Mouse (Mus musculus) heart, embryonic 15.5 days (tissue): Measurements from ENCODE around the gene Suv39h2. TPM values are rescaled to one million over a fixed set of nuclear protein-coding genes. Genes with fewer than 3 reads are reported as not detected.

Experiments
- ATAC-seq: fragments of 200-750 bp; cut with Nextera tagmentation; replicated peaks from 2 replicates; pipeline ENCODE4 v1.8.0; 2017; ENCODE audit warnings: low read depth, moderate TSS enrichment; ENCODE audit not compliant: insufficient number of reproducible peaks, insufficient read depth, low FRiP score
- H3K27ac ChIP-seq: fragments of 300-500 bp; sonication (generic); 2 replicates; pipeline ENCODE4 v1.5.1; 2015; ENCODE audit warnings: mild to moderate bottlenecking, inconsistent platforms
- H3K27me3 ChIP-seq: fragments of 300-500 bp; sonication (generic); 2 replicates; pipeline ENCODE4 v1.6.1; 2015; ENCODE audit warnings: inconsistent platforms
- H3K36me3 ChIP-seq: fragments of 300-500 bp; sonication (generic); 2 replicates; pipeline ENCODE4 v1.6.1; 2015; ENCODE audit warnings: mild to moderate bottlenecking, inconsistent platforms
- H3K4me1 ChIP-seq: fragments of 300-500 bp; sonication (generic); replicated peaks from 2 replicates; pipeline ENCODE4 v1.6.1; 2015; ENCODE audit warnings: inconsistent platforms
- H3K4me2 ChIP-seq: fragments of 300-500 bp; sonication (generic); 2 replicates; pipeline ENCODE4 v1.6.1; 2015; ENCODE audit warnings: inconsistent platforms, mild to moderate bottlenecking, moderate library complexity
- H3K4me3 ChIP-seq: fragments of 300-500 bp; sonication (generic); 2 replicates; pipeline ENCODE4 v1.5.1; 2015; ENCODE audit warnings: mild to moderate bottlenecking, inconsistent platforms
- H3K9ac ChIP-seq: fragments of 300-500 bp; sonication (generic); 2 replicates; pipeline ENCODE4 v1.6.1; 2015; ENCODE audit warnings: mild to moderate bottlenecking, inconsistent platforms
- H3K9me3 ChIP-seq: fragments of 300-500 bp; sonication (generic); replicated peaks from 2 replicates; pipeline ENCODE4 v1.6.1; 2016; ENCODE audit warnings: inconsistent platforms
- WGBS: fragments of 180-500 bp; shearing (Covaris S2); methylation state at CpG from one replicate; pipeline ENCODE4 v1.1.7; 2015; ENCODE audit warnings: mixed read lengths; 5-methylcytosine and 5-hydroxymethylcytosine counted together
- polyA plus RNA-seq: library from polyadenylated mRNA; unstranded; fragments of >200 nt; fragmentation: Nextera tagmentation; extraction: Ambion mirVana; gene quantifications from 2 replicates; pipeline ENCODE4 v1.2.1, GENCODE M21; 2015

The Suv39h2 gene
- polyA plus RNA-seq, 1 experiment from 2014 or later: 5.3 TPM

GRCm38 (mm10) chr2:3422548-3422947 is 52.3 kb downstream of the Suv39h2 start, which contains the start of gene Meig1:
Meig1 (minus strand) TSS chr2:3422648.
- Histone ChIP-seq H3K36me3 (no peaks in the 10 kb centered on the region), H3K4me3 (peak within 1 kb of the TSS; percentile 70)
- WGBS: 57% methylated on average over 3 of the region's 3 CpGs

DNA sequence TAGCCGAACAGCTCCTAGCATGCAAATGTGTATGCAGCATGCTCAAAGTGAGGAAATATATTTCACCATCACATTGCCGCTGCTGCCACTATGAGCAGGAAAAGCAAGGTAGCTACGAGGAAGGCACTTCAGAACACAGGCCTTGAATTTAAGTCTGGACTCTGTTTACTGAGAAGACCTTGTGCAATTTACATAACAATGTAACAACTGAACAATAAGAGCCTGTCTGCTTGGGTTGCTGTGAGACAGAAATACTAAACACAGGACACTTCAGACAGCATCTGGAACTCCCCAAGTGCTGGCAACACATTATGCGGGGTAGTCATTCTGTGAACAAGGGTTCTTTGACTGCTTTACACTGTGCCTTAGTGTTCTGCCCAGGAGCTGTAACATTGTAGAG is 54.7 kb downstream of the Suv39h2 start:
- Histone ChIP-seq H3K36me3 (no peaks in the 10 kb centered on the region), H3K27ac (no peak overlapping the region), H3K27me3 (peaks cover 17% of the 10 kb centered on the region), H3K4me3 (no peak overlapping the region), H3K4me1 (peaks cover 9% of the 10 kb centered on the region; the same call in 1 of the 2 replicates), H3K9ac (no peak overlapping the region), H3K4me2 (no peak overlapping the region), H3K9me3 (no peaks in the 10 kb centered on the region)
- WGBS: 77% methylated on average over 4 of the region's 4 CpGs
- ATAC-seq: no peak

More at GRCm38 (mm10) chr2:3422548-3422947, 52.3 kb downstream of the Suv39h2 start, which contains the start of gene Meig1:
- no peak for ATAC-seq
- H3K27me3 ChIP-seq: peaks cover 6% of the 10 kb centered on the region; the same call in 1 of the 2 replicates
- peak within 1 kb of the TSS; percentile 87 for H3K4me2 ChIP-seq
- no peaks in the 10 kb centered on the region for H3K9me3 ChIP-seq
- no peak within 1 kb of the TSS for H3K27ac ChIP-seq
- H3K9ac ChIP-seq: no peak within 1 kb of the TSS
- H3K4me1 ChIP-seq: peaks cover 9% of the 10 kb centered on the region; the same call in 1 of the 2 replicates

DNA sequence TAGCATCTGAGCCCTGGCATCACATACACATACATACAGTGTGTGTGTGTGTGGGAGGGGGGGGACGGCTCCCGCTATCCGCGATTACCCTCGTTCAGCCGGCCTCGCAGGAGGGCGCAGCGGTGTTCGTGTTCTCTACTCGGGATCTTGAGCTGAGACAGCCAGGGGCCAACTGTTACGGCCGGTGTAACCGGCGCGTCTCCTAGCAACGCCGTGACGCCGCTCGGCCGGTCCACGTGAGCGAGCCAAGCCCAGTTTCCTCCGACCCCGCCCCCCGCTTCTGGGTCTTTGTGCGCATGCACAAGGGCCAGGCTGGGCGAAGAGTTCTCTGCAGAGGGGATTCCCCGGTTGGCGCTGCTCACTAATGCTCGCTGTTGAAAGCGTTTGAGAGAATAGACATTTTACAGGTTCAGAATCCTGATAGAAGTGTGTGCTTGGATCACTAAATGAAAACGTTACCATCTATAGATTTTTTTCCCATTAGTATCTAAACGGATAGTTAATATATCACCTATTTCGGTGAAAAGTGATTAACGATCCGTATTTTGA is 55.9 kb downstream of the Suv39h2 start:
- H3K9ac ChIP-seq: peak overlapping the region; percentile 49
- 2% methylated on average over 38 of the region's 38 CpGs for WGBS

GRCm38 (mm10) chr2:3415676-3416075 is 59.2 kb downstream of the Suv39h2 start:
- 67% methylated on average over 1 of the region's 1 CpGs for WGBS
- Histone ChIP-seq H3K4me3 (no peak overlapping the region), H3K4me2 (no peak overlapping the region), H3K4me1 (peaks cover 6% of the 10 kb centered on the region; the same call in 1 of the 2 replicates), H3K27me3 (peaks cover 17% of the 10 kb centered on the region), H3K27ac (no peak overlapping the region), H3K9me3 (no peaks in the 10 kb centered on the region), H3K36me3 (no peaks in the 10 kb centered on the region), H3K9ac (no peak overlapping the region)
- ATAC-seq: no peak

More for the DNA sequence above, 55.9 kb downstream of the Suv39h2 start:
- no peaks in the 10 kb centered on the region for H3K36me3 ChIP-seq
- peak; percentile 96 for ATAC-seq
- peak overlapping the region; percentile 64 for H3K4me3 ChIP-seq
- H3K4me2 ChIP-seq: peak overlapping the region; percentile 90
- H3K9me3 ChIP-seq: no peaks in the 10 kb centered on the region
- peaks cover 6% of the 10 kb centered on the region; the same call in 1 of the 2 replicates for H3K4me1 ChIP-seq
- H3K27me3 ChIP-seq: peaks cover 17% of the 10 kb centered on the region
- H3K27ac ChIP-seq: no peak overlapping the region

GRCm38 (mm10) chr2:3414241-3414640 is 60.6 kb downstream of the Suv39h2 start:
- Histone ChIP-seq H3K4me3 (no peak overlapping the region), H3K27me3 (peaks cover 17% of the 10 kb centered on the region), H3K36me3 (no peaks in the 10 kb centered on the region), H3K27ac (no peak overlapping the region), H3K9ac (no peak overlapping the region), H3K4me2 (no peak overlapping the region), H3K4me1 (peaks cover 4% of the 10 kb centered on the region; the same call in 1 of the 2 replicates), H3K9me3 (no peaks in the 10 kb centered on the region)
- ATAC-seq: no peak
- 38% methylated on average over 4 of the region's 4 CpGs for WGBS

DNA sequence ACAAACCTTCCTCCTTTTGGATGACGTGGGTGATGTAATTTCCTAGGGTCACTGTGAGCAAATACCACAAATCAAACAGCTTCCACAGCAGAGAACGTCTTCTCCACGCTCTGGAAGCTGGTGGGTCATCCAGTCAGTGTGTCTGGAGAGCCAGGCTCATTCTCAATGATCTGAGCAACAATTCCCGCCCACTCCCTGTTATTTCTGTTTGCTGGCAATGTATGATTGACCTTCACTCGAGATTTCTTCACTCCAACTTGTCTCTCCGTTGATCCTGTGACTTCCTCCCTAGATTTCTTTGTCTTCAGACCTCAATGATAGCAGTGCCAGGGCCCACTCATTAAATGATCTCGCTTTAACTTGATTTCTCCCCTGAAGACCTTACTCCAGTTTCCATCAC is 67.1 kb downstream of the Suv39h2 start:
- no peak overlapping the region for H3K4me2 ChIP-seq
- H3K9ac ChIP-seq: no peak overlapping the region
- 68% methylated on average over 7 of the region's 7 CpGs for WGBS
- H3K27ac ChIP-seq: no peak overlapping the region
- H3K36me3 ChIP-seq: no peaks in the 10 kb centered on the region
- no peak for ATAC-seq
- no peaks in the 10 kb centered on the region for H3K4me1 ChIP-seq
- H3K27me3 ChIP-seq: no peaks in the 10 kb centered on the region
- H3K9me3 ChIP-seq: no peaks in the 10 kb centered on the region
- H3K4me3 ChIP-seq: no peak overlapping the region

- Histone ChIP-seq H3K4me2 (no peak overlapping the region), H3K36me3 (no peaks in the 10 kb centered on the region), H3K4me1 (no peaks in the 10 kb centered on the region), H3K27ac (no peak overlapping the region), H3K27me3 (no peaks in the 10 kb centered on the region), H3K4me3 (no peak overlapping the region), H3K9me3 (no peaks in the 10 kb centered on the region), H3K9ac (no peak overlapping the region)
- no peak for ATAC-seq
- WGBS: 70% methylated on average over 4 of the region's 4 CpGs
Measured at GRCm38 (mm10) chr2:3405981-3406380, 68.8 kb downstream of the Suv39h2 start.

Other genes starting within 250 kb of the Suv39h2 start
- gene Nmt2, start 190.8 kb downstream of the Suv39h2 start, polyA plus RNA-seq: 26.4 and 30.6 TPM in 2 replicates
- 10.6 and 11.5 TPM in 2 replicates for gene Rpp38, start 142.4 kb downstream of the Suv39h2 start, polyA plus RNA-seq
- gene Acbd7, start 138.9 kb downstream of the Suv39h2 start, polyA plus RNA-seq: 0.34 and 0.38 TPM in 2 replicates
- not detected in 2 replicates for gene Olah, start 77.8 kb downstream of the Suv39h2 start, polyA plus RNA-seq
- gene Meig1, start 52.4 kb downstream of the Suv39h2 start, polyA plus RNA-seq: 0.47 and 1.0 TPM in 2 replicates
- 3.4 and 5.3 TPM in 2 replicates for gene Dclre1c, start 50.9 kb downstream of the Suv39h2 start, polyA plus RNA-seq
- 2.7 and 3.2 TPM in 2 replicates for gene Gm45902, start 37.8 kb upstream of the Suv39h2 start, polyA plus RNA-seq
- 67.9 and 73.6 TPM in 2 replicates for gene Hspa14, start 37.8 kb upstream of the Suv39h2 start, polyA plus RNA-seq
- gene Cdnf, start 38.0 kb upstream of the Suv39h2 start, polyA plus RNA-seq: 0.37 and 0.45 TPM in 2 replicates
- gene Fam107b, start 95.5 kb upstream of the Suv39h2 start, polyA plus RNA-seq: 17.8 and 29.4 TPM in 2 replicates